Mouse (Mus musculus): ENCODE data around the gene Sult1e1. TPM values are rescaled to one million over a fixed set of nuclear protein-coding genes. Genes with fewer than 3 reads are reported as not detected.

Gene Sult1e1
- polyA plus RNA-seq, 1 experiment: 1.5 TPM

- Histone ChIP-seq H3K36me3 (ENCODE audit: control insufficient read depth, insufficient read depth, low read length) (no peaks in the 10 kb centered on the region), H3K4me3 (ENCODE audit: control insufficient read depth, low read depth, low read length) (no peak overlapping the region), H3K27ac (ENCODE audit: control insufficient read depth, insufficient read depth, low read depth, low read length) (no peak overlapping the region), H3K27me3 (ENCODE audit: control insufficient read depth, insufficient read depth, low read length) (no peaks in the 10 kb centered on the region), H3K4me1 (ENCODE audit: control insufficient read depth, insufficient read depth, low read length) (no peaks in the 10 kb centered on the region)
- TF ChIP-seq POLR2A (IDR thresholded peaks at IDR 0.05; ENCODE audit: control insufficient read depth, low read depth, low read length): no peak
- TF ChIP-seq CTCF (IDR thresholded peaks at IDR 0.05; ENCODE audit: control insufficient read depth, insufficient read depth, insufficient replicate concordance, low read depth, low read length): no peak
Observed at GRCm38 (mm10) chr5:87560145-87560544, 31.2 kb downstream of the Sult1e1 start.

GRCm38 (mm10) chr5:87550935-87551334, 40.5 kb downstream of the Sult1e1 start:
- H3K36me3 ChIP-seq (ENCODE audit: control insufficient read depth, insufficient read depth, low read length): no peaks in the 10 kb centered on the region
- H3K4me3 ChIP-seq (ENCODE audit: control insufficient read depth, low read depth, low read length): no peak overlapping the region
- no peak for TF ChIP-seq CTCF (IDR thresholded peaks at IDR 0.05; ENCODE audit: control insufficient read depth, insufficient read depth, insufficient replicate concordance, low read depth, low read length)
- no peak for TF ChIP-seq POLR2A (IDR thresholded peaks at IDR 0.05; ENCODE audit: control insufficient read depth, low read depth, low read length)
- no peak overlapping the region for H3K27ac ChIP-seq (ENCODE audit: control insufficient read depth, insufficient read depth, low read depth, low read length)
- no peaks in the 10 kb centered on the region for H3K27me3 ChIP-seq (ENCODE audit: control insufficient read depth, insufficient read depth, low read length)
- H3K4me1 ChIP-seq (ENCODE audit: control insufficient read depth, insufficient read depth, low read length): no peaks in the 10 kb centered on the region

GRCm38 (mm10) chr5:87538111-87538510, 53.3 kb downstream of the Sult1e1 start, which contains the start of gene Sult1b1:
Sult1b1 (minus strand) TSS chr5:87538195.
- H3K27me3 ChIP-seq (ENCODE audit: control insufficient read depth, insufficient read depth, low read length): no peaks in the 10 kb centered on the region
- no peaks in the 10 kb centered on the region for H3K4me1 ChIP-seq (ENCODE audit: control insufficient read depth, insufficient read depth, low read length)
- TF ChIP-seq CTCF (IDR thresholded peaks at IDR 0.05; ENCODE audit: control insufficient read depth, insufficient read depth, insufficient replicate concordance, low read depth, low read length) (no peak), POLR2A (IDR thresholded peaks at IDR 0.05; ENCODE audit: control insufficient read depth, low read depth, low read length) (no peak)
- H3K36me3 ChIP-seq (ENCODE audit: control insufficient read depth, insufficient read depth, low read length): no peaks in the 10 kb centered on the region
- H3K4me3 ChIP-seq (ENCODE audit: control insufficient read depth, low read depth, low read length): no peak within 1 kb of the TSS
- H3K27ac ChIP-seq (ENCODE audit: control insufficient read depth, insufficient read depth, low read depth, low read length): no peak within 1 kb of the TSS

GRCm38 (mm10) chr5:87535994-87536644, 55.3 kb downstream of the Sult1e1 start:
- Histone ChIP-seq H3K4me1 (ENCODE audit: control insufficient read depth, insufficient read depth, low read length) (no peaks in the 10 kb centered on the region), H3K36me3 (ENCODE audit: control insufficient read depth, insufficient read depth, low read length) (no peaks in the 10 kb centered on the region), H3K27ac (ENCODE audit: control insufficient read depth, insufficient read depth, low read depth, low read length) (no peak overlapping the region), H3K27me3 (ENCODE audit: control insufficient read depth, insufficient read depth, low read length) (no peaks in the 10 kb centered on the region), H3K4me3 (ENCODE audit: control insufficient read depth, low read depth, low read length) (no peak overlapping the region)
- no peak for TF ChIP-seq CTCF (IDR thresholded peaks at IDR 0.05; ENCODE audit: control insufficient read depth, insufficient read depth, insufficient replicate concordance, low read depth, low read length)
- TF ChIP-seq POLR2A (IDR thresholded peaks at IDR 0.05; ENCODE audit: control insufficient read depth, low read depth, low read length): no peak

- TF ChIP-seq POLR2A (IDR thresholded peaks at IDR 0.05; ENCODE audit: control insufficient read depth, low read depth, low read length): no peak
- no peak for TF ChIP-seq CTCF (IDR thresholded peaks at IDR 0.05; ENCODE audit: control insufficient read depth, insufficient read depth, insufficient replicate concordance, low read depth, low read length)
- Histone ChIP-seq H3K4me1 (ENCODE audit: control insufficient read depth, insufficient read depth, low read length) (no peaks in the 10 kb centered on the region), H3K27ac (ENCODE audit: control insufficient read depth, insufficient read depth, low read depth, low read length) (no peak overlapping the region), H3K4me3 (ENCODE audit: control insufficient read depth, low read depth, low read length) (no peak overlapping the region), H3K36me3 (ENCODE audit: control insufficient read depth, insufficient read depth, low read length) (no peaks in the 10 kb centered on the region), H3K27me3 (ENCODE audit: control insufficient read depth, insufficient read depth, low read length) (no peaks in the 10 kb centered on the region)
Observed at GRCm38 (mm10) chr5:87532288-87532687, 59.1 kb downstream of the Sult1e1 start.

Other genes starting within 250 kb of the Sult1e1 start
- gene Ugt2b38, start 167.4 kb downstream of the Sult1e1 start, polyA plus RNA-seq (2012; rRNA removed): not detected in 2 replicates
- gene Ugt2a2, start 109.3 kb downstream of the Sult1e1 start, polyA plus RNA-seq (2012; rRNA removed): not detected in 2 replicates
- not detected in 2 replicates for gene Gm43638, start 104.8 kb downstream of the Sult1e1 start, polyA plus RNA-seq (2012; rRNA removed)
- not detected in 2 replicates for gene Ugt2a1, start 100.7 kb downstream of the Sult1e1 start, polyA plus RNA-seq (2012; rRNA removed)
- gene Sult1b1, start 53.4 kb downstream of the Sult1e1 start, polyA plus RNA-seq (2012; rRNA removed): not detected in 2 replicates
- not detected in 2 replicates for gene Sult1d1, start 22.6 kb downstream of the Sult1e1 start, polyA plus RNA-seq (2012; rRNA removed)
- not detected in 2 replicates for gene Csn1s1, start 74.6 kb upstream of the Sult1e1 start, polyA plus RNA-seq (2012; rRNA removed)
- 0.31 and 0.64 TPM in 2 replicates for gene Csn2, start 108.0 kb upstream of the Sult1e1 start, polyA plus RNA-seq (2012; rRNA removed)
- not detected in 2 replicates for gene Csn1s2a, start 183.0 kb upstream of the Sult1e1 start, polyA plus RNA-seq (2012; rRNA removed)
- gene Csn1s2b, start 216.5 kb upstream of the Sult1e1 start, polyA plus RNA-seq (2012; rRNA removed): 0.44 and 0.46 TPM in 2 replicates
- 120 and 200 TPM in 2 replicates for gene Prr27, start 234.1 kb upstream of the Sult1e1 start, polyA plus RNA-seq (2012; rRNA removed)

Data from testis, adult 2 months (tissue).